Mouse (Mus musculus) cortical plate, adult 2 months (tissue): ENCODE measurements around the gene Rad51b. TPM values are rescaled to one million over a fixed set of nuclear protein-coding genes. Genes with fewer than 3 reads are reported as not detected.

Experiments
- H3K27ac ChIP-seq: fragments of 200-500 bp; 2 replicates; pipeline ENCODE4 v1.5.1; 2012; ENCODE audit warnings: low read length, control low read depth, inconsistent platforms; ENCODE audit not compliant: insufficient read depth
- H3K4me1 ChIP-seq: fragments of 200-500 bp; 2 replicates; pipeline ENCODE4 v1.6.1; 2011; ENCODE audit warnings: low read length; ENCODE audit not compliant: control insufficient read depth, insufficient read depth
- H3K4me3 ChIP-seq: fragments of 200-500 bp; 2 replicates; pipeline ENCODE4 v1.5.1; 2011; ENCODE audit warnings: mild to moderate bottlenecking, low read length, control low read depth; ENCODE audit not compliant: insufficient read depth
- CTCF ChIP-seq: fragments of 200-500 bp; IDR thresholded peaks from 2 replicates; pipeline ENCODE4 v1.5.1; 2011; ENCODE audit warnings: mild to moderate bottlenecking, control low read depth, low read length; ENCODE audit not compliant: insufficient read depth; ENCODE audit errors: extremely low read depth
- POLR2A ChIP-seq: fragments of 200-500 bp; IDR thresholded peaks from 2 replicates; pipeline ENCODE4 v1.6.1; 2011; ENCODE audit warnings: mild to moderate bottlenecking, low read length, control low read depth; ENCODE audit not compliant: insufficient read depth; ENCODE audit errors: extremely low read depth
- polyA plus RNA-seq: library from polyadenylated mRNA; depleted of rRNA; stranded (reverse); fragments of >200 nt; gene quantifications from 2 replicates; pipeline ENCODE4 v1.2.3, GENCODE M21; 2012

Gene Rad51b
- polyA plus RNA-seq, 1 experiment: 0.17 TPM

DNA sequence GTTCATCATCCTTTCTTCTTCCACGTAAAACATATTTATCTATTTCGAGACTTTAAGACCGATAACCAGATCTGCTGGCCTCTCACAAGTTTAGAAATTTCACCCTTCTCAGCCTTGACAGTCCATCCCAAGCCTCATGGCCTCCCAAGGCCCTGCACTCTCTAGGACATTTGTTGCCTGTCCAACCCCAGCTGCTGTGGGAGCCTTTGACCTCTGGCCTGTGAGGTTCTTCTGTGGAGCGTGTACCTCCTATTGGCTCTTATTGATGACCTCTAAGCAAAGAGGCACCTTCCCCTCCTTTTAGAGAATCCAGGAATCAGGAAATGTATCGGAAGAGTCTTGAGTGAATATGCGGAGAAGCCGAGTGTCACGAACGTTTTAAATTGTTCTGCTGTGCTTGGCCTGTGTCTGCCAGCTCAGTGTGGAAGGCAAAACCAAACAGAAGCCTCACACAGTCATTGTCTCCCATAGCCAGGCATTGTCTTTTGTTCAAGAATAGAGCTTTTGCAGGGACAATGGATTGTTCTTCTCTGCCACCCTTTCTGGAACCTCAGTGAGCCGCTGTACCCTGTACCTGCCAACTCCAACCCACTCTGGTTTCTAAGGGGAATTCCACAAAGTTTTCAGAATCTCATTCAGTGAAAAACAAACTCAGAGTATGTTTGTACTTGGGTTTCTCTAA lies 215.3 kb downstream of the Rad51b start:
- Histone ChIP-seq H3K27ac (peak overlapping the region; percentile 54; the same call in 1 of the 2 replicates), H3K4me1 (peaks cover 2% of the 10 kb centered on the region; the same call in 1 of the 2 replicates), H3K4me3 (no peak overlapping the region)
- TF ChIP-seq CTCF (no peak), POLR2A (no peak)

- TF ChIP-seq CTCF (peak; percentile 9; the same call in 1 of the 2 replicates), POLR2A (no peak)
Measured at GRCm38 (mm10) chr12:79512982-79513681, 216.1 kb downstream of the Rad51b start.

GRCm38 (mm10) chr12:79514680-79515079 lies 217.6 kb downstream of the Rad51b start:
- TF ChIP-seq CTCF: no peak
- no peak for TF ChIP-seq POLR2A
- Histone ChIP-seq H3K4me1 (peaks cover 2% of the 10 kb centered on the region; the same call in 1 of the 2 replicates), H3K4me3 (no peak overlapping the region), H3K27ac (no peak overlapping the region)

More at GRCm38 (mm10) chr12:79512982-79513681, 216.1 kb downstream of the Rad51b start:
- Histone ChIP-seq H3K4me1 (peaks cover 2% of the 10 kb centered on the region; the same call in 1 of the 2 replicates), H3K4me3 (no peak overlapping the region), H3K27ac (0 out of 2 replicates have a peak overlapping the region, but pooled peaks have one; percentile 12)

GRCm38 (mm10) chr12:79522374-79522773 lies 225.3 kb downstream of the Rad51b start:
- no peak overlapping the region for H3K27ac ChIP-seq
- TF ChIP-seq CTCF: no peak
- no peak for TF ChIP-seq POLR2A
- H3K4me1 ChIP-seq: no peaks in the 10 kb centered on the region; the same call in 1 of the 2 replicates
- H3K4me3 ChIP-seq: no peak overlapping the region

- H3K4me1 ChIP-seq: no peaks in the 10 kb centered on the region; the same call in 1 of the 2 replicates
- TF ChIP-seq CTCF (no peak), POLR2A (no peak)
- no peak overlapping the region for H3K27ac ChIP-seq
- H3K4me3 ChIP-seq: no peak overlapping the region
Measured at GRCm38 (mm10) chr12:79524941-79525871, 228.1 kb downstream of the Rad51b start.

- Histone ChIP-seq H3K27ac (no peak overlapping the region), H3K4me3 (no peak overlapping the region), H3K4me1 (no peaks in the 10 kb centered on the region; the same call in 1 of the 2 replicates)
- TF ChIP-seq POLR2A (no peak), CTCF (no peak)
Measured at GRCm38 (mm10) chr12:79525872-79526271, 228.8 kb downstream of the Rad51b start.

GRCm38 (mm10) chr12:79527222-79527621 lies 230.1 kb downstream of the Rad51b start:
- H3K4me3 ChIP-seq: no peak overlapping the region
- TF ChIP-seq POLR2A (no peak), CTCF (no peak)

DNA sequence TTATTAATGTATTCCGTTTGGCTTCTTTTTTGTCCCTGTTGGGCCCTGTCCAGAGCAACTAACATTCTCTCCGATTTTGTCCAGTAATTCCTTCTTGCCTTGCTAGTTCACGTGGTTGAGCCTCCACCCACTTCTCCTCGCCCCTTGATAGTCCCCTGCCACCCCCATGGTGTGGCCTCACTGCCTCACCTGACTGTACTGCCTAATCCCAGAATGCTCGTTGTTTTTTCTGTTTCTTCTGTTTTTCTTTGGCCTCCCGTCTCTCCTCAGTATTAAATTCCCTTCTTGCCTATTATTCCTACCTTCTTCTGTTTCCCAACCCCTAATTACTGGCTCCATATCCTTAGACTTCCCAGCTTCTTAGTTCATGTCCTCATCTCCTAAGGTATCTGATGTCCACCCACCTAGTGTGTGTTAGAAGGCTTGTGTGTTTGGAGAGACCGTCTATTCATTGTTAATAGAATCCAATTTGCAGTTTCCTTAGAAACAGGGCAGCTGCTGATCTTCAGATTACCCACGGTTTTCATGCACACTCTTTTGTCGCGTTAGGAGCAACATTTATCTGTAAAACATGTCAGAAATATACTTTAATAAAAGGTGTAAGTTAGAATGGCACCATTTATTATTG lies 233.3 kb downstream of the Rad51b start:
- TF ChIP-seq CTCF (no peak), POLR2A (no peak)
- H3K27ac ChIP-seq: no peak overlapping the region
- no peak overlapping the region for H3K4me3 ChIP-seq
- H3K4me1 ChIP-seq: no peaks in the 10 kb centered on the region

More at GRCm38 (mm10) chr12:79527222-79527621, 230.1 kb downstream of the Rad51b start:
- Histone ChIP-seq H3K4me1 (no peaks in the 10 kb centered on the region; the same call in 1 of the 2 replicates), H3K27ac (no peak overlapping the region)
